Mouse (Mus musculus): ENCODE results near the gene Cdkal1.

DNA sequence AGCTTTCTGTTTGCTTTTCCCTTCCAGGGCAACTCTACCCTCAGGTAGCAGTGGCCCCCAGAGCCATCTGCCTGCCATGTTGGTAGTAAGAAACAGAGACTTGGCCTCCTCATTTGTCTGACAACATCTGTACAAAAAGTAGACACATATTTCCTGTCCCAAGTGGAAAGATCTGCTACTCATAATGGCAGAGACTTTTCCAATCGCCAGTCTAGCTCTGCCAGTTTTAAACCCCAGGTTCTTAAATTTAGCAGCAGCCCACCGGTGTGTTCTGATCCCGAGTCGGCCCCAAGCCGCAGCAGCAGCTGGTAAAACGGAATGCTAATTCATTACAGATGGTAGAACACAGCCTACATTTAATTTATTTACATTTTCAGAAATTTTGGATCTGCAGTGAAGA is 251.9 kb downstream of the Cdkal1 start:
- TF ChIP-seq GATA1 (IDR thresholded peaks at IDR 0.05; ENCODE audit: borderline replicate concordance, low read length) = no peak
- no peak for TF ChIP-seq FLI1 (IDR thresholded peaks at IDR 0.05; ENCODE audit: low read length)

Data from megakaryocyte, embryonic 14.5 days (primary cell).